Mouse (Mus musculus): Measurements from ENCODE around the gene Wdr45.
"Not testable (repeated sequence)": the region's sequence is repeated elsewhere in the genome, so short reads cannot be mapped to it uniquely, and the experiment has no call there.

The Wdr45 gene

DNA sequence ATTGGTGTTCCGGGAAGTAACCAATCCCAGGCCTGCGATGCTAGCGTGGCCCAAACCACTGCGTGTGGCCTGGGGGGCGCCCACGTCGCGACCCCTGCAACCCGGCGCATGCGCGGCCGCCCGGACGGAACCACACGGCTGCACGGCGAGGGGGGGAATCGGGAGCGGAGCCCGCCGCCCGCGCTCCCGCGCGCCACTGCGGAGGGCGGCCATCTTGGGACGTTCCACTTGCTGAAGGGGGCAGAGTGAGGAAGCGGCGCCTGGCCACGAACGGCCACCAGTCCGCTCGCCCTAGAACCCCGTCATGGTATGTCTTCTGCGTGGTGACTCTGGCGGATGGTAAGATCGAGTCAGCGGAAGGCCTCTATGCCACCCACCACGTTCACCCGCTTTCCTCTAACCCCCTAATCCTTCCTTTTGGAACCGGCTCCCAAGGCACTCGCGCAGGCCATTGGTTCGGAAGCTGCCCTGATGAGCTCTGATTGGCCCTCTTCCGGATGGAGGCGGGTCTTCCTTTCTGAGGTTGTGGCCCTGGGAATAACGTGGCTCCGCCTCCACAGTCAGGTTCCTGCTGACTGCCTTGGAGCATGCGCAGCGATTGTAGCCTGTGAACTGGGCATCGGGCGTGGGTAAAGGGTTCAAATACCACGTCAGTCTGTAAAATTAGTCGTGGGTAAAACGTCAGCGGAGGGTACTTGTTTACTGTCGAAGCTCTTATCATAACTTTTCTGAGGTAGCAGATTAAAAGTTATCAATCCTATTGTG lies at the start of gene Wdr45:
Wdr45 (plus strand) TSS at position 199 of the 765 bp plus-strand sequence.
- peak; percentile 98 for DNase-seq

DNA sequence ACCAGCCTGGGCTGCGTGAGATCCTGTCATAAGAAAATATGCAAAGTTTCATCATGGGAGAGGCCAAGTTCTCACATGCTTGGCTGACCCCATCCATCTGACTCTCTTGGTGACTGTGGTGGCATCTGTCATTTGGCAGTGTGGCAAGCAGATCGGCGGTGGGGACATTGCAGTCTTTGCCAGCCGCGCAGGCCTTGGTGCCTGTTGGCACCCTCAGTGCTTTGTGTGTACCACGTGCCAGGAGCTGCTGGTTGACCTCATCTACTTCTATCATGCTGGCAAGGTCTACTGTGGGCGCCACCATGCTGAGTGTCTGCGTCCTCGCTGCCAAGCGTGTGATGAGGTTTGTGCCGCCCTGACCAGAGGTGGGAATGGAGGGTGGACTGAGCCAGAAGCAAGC lies 49.3 kb upstream of the Wdr45 start:
- DNase-seq = no peak

DNA sequence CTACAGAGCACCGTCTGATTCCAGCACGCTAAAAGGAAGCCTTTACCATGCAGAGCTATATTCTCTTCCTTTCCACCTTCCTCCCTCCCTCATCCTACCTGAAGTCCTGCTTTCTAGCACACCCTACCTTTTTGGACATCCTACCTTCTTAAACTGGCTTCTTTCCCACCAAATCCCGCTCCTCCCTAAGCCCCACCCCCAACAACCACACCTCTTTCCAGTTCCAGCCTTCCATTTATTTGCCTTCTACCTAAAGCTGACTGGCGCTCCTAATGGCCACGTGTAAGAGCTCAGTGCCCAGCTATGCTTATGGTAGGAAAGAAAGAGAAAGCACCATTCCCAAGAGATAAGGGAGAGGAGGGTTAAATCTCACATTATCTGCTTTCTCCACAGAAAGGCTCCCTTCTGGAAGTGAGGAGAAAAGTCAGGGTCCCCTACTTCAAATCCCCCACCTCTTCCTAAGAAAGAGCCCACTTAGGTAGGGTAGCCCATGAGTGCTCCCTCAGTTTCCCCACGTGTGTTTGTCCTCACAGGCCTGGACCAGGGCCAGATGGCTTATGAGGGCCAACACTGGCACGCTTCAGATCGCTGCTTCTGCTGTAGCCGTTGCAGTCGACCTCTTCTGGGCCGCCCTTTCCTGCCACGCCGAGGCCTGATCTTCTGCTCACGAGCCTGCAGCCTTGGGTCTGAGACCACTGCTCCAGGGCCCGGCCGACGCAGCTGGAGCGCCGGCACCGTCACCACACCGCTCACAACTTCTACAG lies 48.2 kb upstream of the Wdr45 start:
- DNase-seq = no peak

DNA sequence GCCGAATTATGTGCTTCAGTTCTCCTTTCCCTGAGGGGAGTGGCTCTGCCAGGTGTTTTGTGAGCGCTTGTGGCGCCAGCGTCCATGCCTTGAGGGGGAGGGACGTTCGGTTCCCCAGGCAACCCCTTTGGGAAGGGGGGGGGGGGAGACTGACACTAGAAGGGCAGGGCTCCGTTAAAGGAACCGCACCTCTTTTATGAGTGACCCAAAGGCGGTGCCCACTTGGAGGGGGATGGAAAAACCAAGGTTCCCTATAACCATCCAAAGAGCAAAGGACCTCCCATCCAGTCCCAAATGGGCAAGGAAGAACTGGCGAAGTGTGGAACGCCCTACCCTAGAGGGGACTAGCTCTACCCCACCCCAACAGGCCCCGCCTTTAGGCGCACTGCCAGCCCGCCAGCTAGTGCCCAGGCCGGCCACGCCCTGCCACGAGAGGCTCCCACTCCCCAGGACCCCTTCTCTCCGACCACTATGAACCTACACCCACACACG lies 43.7 kb upstream of the Wdr45 start:
- no peak for DNase-seq

DNA sequence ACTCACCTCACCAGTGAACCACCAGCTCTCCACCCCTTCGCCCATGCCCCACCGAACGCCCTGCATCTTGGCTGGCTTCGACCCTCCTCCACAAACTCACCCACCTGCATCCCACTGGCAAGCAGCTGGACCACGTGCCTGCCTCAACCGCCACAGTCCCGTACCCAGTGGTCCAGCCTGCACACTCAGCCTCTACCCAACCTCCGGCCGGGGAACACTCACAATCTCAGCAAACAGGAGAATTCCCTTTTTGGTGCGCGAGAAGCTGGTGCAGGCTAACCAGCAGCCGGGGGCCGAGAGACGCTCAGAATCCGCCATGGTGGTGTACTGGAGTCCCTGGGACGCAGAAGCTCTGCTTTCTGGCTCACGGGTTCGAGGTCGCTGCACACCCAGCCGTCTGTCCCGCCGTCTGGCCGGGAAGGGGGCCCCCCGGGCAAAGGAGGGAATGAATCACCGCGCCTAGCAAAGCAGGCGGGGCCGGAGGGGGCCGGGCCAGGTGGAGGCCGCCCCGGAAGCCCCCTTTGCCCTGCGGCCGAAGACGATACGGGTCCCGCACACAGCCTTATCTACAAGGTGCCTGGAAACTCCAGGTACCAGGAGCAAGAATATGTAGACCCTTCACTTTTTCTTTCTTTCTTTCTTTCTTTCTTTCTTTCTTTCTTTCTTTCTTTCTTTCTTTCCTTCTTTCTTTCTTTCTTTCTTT lies 43.1 kb upstream of the Wdr45 start, which contains the start of gene Plp2:
Plp2 (minus strand) TSS at position 470 of the 703 bp plus-strand sequence.
- no peak for DNase-seq

DNA sequence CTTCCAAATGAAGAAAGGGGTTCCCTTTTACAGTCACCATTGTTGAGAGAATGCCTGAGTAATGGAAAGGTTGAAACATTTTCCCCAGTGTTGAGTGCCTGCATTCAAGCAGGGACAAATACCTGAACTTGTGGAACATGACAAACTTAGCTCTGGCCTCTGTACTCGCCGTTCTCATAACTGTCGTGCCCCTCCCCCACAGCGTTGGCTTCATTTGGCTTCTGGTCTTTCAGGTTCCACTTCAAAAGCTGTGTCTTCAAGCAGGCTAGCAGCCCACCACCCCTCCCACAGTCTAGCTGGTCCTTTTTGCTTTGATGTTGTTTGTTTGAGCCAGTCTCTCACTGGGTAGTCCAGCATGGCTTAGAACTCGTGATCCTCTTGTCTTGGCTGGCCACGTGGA lies 41.4 kb upstream of the Wdr45 start:
- DNase-seq = no peak

DNA sequence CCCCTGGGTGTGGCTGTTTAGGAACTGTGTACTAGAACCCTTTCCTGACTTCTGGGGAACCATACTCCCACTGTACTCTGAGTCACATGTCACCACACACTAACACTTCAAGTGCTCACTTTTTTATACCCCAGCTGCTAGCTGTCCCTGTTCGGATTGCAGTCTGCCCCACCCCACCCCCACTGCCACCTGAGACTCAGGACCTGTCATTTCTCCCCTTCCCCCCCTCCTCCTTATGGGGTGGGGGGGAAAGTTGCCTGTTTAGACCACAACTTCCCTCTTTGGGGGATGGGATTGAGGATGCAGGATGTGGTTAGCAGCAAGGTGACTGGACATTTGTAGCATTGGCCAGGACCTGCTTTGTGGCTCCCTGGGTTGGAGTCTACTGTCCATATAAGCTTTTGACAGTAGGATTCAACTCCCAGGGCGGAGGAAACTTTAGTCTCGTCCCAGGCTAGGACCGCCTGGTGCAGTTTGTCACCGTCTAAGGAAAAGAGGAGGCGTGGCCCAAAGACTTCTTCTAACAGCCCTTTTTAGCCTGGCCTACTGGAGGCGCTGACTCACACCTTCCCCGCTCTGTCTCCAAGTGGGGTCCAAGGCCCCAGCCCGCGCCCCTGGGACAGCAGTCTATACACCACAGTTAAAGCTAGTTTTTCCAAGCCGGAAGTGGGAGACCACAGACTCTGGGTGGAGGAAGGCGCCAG lies 40.4 kb upstream of the Wdr45 start:
- DNase-seq = no peak

DNA sequence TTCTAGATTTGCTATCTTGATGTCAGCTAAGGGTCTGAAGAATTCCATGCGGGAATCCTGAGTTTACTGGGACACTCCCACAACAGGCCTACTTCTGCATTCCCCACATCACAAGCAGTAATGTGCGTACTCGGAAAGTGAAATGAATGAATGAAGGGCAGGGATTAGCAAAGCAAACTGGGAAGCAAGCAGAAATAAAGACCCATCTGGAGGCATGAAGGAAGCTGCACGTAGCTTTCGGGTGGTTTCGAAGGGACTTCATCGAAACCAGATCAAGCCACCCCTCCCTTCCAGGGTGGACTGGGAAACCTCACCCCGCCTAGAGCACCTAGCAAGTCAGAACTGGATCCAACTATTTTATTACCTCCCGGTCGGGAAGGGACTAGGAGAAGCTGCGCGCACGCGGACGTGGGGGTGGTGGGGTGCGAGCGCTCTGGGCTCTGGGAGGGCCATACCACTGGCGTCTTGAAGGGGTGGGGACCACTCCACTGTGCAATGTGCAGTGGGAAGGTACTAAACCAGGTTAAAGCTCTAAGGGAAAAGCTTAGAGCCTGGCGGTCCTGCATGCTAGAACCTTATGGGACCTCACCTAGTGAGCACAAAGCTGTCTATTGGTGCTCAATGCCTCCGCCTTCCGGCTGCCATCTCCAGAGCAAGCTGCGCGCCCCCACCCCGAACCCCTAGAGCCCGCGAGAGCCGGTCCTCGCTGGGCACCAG lies 39.7 kb upstream of the Wdr45 start:
- DNase-seq = no peak

DNA sequence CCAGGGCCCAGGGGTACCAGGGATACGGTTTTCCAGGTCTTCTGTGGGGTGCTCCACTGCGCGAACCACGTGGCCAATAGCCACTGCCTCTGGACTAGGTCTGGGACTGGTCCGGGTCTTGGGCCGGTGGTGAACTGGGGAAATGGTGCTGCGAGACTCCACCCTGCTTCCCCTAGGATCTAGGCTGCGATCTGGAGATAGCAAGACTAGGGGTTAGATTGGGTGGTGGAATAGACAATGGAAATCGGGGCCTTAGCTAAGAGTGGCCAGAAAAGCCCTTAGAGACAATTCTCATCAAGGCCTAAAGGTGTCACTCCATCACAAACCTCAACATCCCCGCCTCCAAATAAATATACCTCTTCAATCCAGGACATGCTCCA lies 39.1 kb upstream of the Wdr45 start:
- no peak for DNase-seq

DNA sequence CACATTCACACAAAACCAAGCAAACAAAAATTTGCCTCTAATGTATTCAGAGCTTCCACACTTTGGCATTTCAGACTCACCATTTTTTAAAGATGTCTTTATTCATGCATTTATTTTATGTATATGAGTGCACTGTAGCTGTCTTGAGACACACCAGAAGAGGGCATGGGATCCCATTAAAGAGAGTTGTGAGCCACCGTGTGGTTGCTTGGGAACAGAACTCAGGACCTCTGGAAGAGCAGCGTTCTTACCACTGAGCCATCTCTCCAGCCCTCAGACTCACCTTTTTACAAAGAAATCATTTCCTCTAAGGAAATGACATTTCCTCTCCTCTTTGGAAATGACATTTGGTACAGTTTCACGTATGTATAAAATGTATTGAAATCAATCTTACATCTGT lies 35.1 kb upstream of the Wdr45 start:
- DNase-seq = no peak

DNA sequence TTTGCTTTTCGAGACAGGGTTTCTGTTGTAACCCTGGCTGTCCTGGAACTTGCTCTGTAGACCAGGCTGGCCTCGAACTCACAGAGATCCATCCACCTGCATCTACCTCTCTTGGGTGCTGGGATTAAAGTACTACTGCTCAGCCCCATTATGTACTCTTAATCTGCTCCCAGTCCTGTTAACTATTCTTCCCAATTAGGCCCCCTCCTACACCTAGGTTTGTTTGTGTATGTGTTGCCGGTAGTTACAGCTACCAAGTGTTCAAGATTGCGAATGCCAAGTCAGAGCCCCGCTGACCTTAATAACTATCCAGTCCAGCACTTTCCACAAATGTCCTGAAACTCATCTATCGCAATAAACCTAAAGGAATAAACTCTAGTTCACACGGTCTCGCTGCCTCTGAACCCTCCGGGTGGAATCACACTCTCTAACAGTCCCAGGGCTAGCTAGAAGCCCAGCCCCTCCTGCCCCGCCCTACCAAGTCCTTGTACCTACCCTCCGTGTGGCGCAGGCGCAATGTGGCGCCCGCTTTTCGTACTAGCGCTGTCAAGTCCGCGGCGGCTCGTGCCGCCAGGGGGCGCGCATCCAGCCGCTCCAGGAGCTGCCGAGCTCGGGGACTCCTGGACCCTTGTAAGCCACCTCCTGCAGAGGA lies 34.6 kb upstream of the Wdr45 start:
- peak; percentile 84 for DNase-seq

DNA sequence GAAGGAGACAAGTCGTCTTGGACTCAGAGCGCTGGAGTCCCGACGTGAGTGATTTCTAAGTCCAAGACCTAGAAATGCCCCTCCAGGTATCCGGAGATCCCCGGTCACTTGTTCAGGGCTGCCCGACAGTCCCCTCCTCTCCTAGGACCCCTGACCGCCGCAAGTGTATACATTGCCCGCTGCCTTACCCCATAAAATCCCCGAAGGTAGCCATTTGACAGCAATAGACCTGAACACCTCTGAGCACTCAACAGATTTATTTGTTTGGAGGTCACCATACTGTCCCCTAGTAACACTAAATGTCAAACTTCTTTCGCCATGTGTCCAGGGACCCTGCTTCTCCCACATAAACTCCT lies 34.1 kb upstream of the Wdr45 start:
- DNase-seq = no peak

DNA sequence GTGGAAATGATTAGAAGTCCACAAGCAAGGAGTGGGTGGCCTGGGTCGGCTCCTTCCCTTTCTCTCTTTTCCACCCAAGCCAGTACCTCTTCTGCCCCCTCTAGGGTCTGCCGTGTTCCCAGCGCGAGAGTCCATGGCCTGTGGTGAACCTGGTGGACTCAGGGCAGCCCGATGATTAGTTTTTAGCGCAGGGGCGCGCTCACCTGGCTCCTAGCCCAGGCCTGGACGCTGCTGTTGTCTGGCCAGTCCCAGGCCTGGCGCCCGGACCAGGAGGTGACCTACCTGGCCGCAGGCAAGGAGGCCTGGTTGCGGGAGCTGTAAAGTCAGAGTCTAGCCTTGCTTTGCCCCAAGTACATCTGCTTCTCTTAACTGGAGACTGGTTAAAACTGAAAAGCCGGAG lies 33.3 kb upstream of the Wdr45 start, which contains the start of gene Magix:
Magix (minus strand) TSS at position 388 of the 400 bp plus-strand sequence.
- no peak for DNase-seq

DNA sequence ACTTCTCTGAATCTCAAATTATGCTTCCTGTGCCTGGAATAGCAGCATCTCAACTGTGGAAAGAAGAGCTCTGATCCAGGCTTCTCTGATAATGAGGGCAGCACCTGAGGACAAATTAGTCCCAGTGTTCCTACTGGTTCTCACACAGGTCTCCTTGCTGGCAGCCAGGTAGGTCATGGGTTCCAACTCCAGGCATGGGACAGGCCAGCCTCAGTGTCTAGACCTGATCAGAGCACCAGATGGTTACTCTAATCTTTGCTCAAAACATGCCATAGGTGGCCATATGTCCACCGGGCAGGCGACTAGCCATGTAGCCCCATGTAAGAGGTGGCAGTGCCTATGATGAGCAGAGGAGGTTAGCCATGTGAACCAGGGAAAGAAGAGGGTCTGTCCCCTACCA lies 25.8 kb upstream of the Wdr45 start:
- no peak for DNase-seq

DNA sequence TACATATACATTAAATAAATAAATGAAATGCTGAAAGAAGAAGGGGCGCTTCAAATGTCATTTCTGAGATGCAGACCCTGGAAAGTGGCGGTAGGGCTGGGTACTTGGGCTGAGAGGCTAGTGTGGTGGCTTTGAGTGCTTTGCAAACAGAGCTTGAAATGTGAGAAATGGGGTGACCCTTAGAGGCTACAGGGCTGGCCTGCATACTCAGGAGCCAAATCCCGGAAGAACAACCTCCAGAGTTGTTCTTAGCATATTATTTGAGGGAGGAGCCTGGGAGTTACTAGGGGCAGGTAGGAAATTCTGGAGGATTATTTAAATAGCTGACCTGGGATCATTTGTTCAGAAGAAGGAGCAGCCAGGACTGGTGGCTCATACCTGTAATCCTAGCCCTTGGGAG lies 23.6 kb upstream of the Wdr45 start:
- no peak for DNase-seq

DNA sequence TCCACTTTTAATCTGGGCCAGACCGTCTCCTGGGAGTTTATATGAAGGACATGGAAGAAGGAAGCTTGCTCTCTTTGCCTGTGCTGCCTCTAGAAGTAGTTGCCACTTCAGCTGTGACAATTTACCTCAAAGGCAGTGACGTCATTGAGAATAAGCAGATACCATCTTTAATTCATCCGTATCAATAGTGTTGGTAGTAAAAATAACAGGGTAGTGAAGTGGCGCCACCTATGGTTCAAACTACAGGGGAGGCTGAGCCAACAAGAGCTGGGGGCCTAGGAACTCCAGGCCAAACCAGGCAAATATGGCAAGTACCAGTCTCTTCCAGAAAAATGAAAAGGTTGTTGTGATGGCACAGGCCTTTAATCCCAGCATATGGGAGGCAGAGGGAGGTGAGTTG lies 21.3 kb upstream of the Wdr45 start:
- DNase-seq = no peak

DNA sequence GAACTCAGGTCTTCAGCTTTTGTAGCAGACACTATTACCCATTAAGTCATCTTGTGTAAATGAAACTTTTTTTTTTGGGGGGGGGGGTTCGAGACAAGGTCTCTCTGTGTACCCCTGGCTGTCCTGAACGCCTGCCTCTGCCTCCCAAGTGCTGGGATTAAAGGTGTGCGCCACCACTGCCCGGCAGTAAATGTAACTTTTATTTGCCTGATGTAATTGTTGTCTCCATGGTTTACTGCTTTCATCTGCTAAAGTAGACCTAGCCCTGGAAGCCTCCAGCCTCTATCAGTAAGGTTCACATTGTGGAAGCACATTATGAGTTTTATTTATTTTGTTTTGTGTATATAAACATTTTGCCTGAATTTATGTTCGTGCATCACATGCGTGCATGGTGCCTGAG lies 17.6 kb upstream of the Wdr45 start:
- no peak for DNase-seq

DNA sequence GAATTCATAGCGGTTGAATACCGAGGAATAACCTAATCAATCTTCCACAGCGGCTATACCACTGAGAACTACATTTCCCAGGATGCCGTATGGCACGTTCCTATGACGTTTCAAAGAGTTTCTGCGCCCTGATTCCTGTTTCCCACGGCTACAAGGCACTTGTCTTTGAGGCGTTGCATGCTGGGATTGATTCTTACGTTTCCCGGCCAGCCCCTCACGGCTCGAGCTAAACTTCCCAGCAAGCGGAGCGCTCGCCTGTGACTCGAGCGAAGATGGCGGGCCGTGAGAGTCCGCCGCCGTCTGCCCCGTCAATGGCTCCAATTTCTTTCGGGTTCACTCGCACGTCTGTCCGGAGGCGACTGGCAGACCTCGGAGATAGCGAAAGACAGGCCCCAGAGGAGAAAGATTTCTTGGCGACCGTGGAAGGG lies 17.2 kb upstream of the Wdr45 start, which contains the start of gene Gpkow:
Gpkow (plus strand) TSS at position 178 of the 428 bp plus-strand sequence.
- peak; percentile 91 for DNase-seq

DNA sequence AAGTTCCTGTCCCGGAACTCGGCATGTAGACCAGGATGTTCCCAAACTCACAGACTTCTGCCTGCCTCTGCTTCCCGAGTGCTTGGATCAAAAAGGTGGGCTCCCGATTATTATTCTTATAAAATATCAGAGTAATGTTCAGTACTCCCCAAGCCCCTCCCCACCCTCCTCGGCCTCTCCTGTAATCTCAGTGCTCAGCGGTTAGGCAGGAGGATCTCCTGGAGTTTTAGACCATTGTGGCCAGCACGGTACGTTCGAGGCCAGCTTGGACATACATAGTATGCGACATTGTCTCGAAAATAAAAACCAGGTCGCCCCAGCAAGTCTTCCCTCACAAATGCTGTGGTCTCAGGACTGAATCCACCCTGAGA lies 384 bp upstream of the Wdr45 start:
- DNase-seq = not testable (repeated sequence)

DNA sequence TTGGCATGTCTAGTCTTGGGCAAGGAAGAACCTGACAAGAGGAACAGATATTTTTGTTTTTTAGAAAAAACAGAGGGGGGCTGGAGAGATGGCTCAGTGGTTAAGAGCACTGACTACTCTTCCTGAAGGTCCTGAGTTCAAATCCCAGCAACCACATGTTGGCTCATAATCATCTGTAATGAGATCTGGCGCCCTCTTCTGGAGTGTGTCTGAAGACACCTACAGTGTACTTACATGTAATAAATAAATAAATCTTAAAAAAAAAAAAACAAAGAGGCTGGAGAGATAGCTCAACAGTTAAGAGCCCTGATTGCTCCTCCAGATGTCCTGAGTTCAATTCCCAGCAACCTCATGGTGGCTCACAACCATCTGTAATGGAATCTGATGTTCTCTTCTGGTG lies 1.9 kb downstream of the Wdr45 start:
- not testable (repeated sequence) for DNase-seq

DNA sequence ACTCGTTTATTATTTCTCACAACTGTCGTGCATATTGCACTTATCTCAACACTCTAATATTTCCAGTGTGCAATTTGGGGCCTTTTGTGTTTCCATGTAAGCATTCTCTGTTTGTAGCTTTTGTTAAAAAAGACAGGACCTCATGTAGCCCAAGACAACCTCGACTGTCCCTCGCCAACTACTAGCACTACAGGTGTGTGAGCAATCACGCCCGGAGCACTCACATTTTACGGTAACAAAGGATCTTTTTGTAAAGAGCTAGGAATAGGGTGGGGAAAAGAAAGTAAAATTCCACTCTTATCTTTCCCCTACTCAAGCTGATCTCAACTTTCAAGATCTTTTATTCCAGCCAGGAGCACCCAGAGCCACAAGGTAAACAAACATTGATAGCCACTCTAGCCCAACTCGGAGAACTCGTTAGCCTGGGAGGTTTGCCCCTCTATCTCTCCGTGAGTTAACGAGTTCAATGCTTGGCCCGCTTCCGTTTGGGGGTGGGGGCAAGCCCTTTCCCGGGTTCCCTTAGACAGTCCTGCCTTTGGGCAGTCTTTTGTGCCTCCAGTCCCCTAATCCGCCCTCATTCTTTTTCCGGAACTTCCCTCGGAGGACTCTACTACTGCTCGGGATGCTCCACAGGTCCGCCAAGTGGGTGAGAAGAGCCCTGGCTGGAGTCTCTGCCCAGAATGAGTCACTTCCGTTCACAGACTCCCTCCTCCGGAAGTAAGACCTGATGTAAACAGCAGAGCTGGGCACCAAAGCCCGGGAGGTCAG lies 7.6 kb downstream of the Wdr45 start, which contains the start of gene Gm45208:
Gm45208 (plus strand) TSS at position 732 of the 768 bp plus-strand sequence.
- DNase-seq = peak; percentile 72
